8 mouse cellular contexts compared by ENCODE assay signal in the genomic region with DNA sequence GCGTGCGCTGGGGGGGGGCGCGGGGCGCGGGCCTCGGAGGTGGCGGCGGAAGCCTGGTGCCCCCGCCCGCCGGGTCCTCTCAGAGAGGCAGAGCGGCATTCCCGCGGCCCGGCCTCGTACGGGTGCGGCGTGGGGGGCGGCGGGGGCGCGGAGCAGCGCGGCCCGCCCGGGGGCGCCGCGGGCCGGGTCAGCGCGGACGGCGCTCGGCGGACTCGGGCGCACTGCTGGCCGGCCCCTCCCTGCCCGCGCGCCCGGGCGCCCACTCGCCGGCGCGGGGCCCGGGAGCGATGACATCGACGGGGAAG. TPM values are rescaled to one million over a fixed set of nuclear protein-coding genes. Genes with fewer than 3 reads are reported as not detected.
DNase-seq lines count a peak whose midpoint lies in the region; ATAC-seq and TF ChIP-seq lines count a peak whose summit lies in the region.

No protein-coding gene starts in this region.

- TF ChIP-seq EP300 in liver, postnatal 0 days (IDR thresholded peaks at IDR 0.05; ENCODE audit: low read depth) = no peak

- H3K27me3 ChIP-seq in heart, embryonic 15.5 days = peaks cover 95% of the 10 kb centered on the region
- H3K27me3 ChIP-seq in hindbrain, embryonic 10.5 days (ENCODE audit: insufficient read depth, poor library complexity, severe bottlenecking) = peaks cover 56% of the 10 kb centered on the region
- H3K27me3 ChIP-seq in liver, postnatal 0 days (ENCODE audit: insufficient read depth, low read length) = peaks cover 57% of the 10 kb centered on the region

- no peak overlapping the region for H3K27ac ChIP-seq in heart, embryonic 15.5 days
- H3K27ac ChIP-seq in bone marrow macrophage, adult 2 months (ENCODE audit: insufficient read depth, low read depth, low read length) = no peak overlapping the region
- peak overlapping the region; percentile 100 for H3K27ac ChIP-seq in hindbrain, embryonic 10.5 days
- no peak overlapping the region for H3K27ac ChIP-seq in liver, postnatal 0 days (ENCODE audit: low read depth)

- ATAC-seq in heart, embryonic 15.5 days (replicated peaks; ENCODE audit: insufficient number of reproducible peaks, insufficient read depth, low FRiP score, low read depth) = no peak
- peak; percentile 47 for ATAC-seq in liver, postnatal 0 days
- no peak for ATAC-seq in megakaryocyte progenitor cell, adult 5-6 weeks (replicated peaks; ENCODE audit: poor library complexity)

- 0 out of 2 replicates have a peak, but pooled peaks cover 3% of the 10 kb centered on the region for H3K9me3 ChIP-seq in heart, embryonic 15.5 days (replicated peaks)
- no peaks in the 10 kb centered on the region for H3K9me3 ChIP-seq in hindbrain, embryonic 10.5 days
- no peaks in the 10 kb centered on the region for H3K9me3 ChIP-seq in liver, postnatal 0 days (ENCODE audit: low read length)

- peak overlapping the region; percentile 51 for H3K4me3 ChIP-seq in heart, embryonic 15.5 days
- H3K4me3 ChIP-seq in bone marrow macrophage, adult 2 months (ENCODE audit: insufficient read depth, low read length) = 0 out of 2 replicates have a peak overlapping the region, but pooled peaks have one; percentile 6
- peak overlapping the region; percentile 89 for H3K4me3 ChIP-seq in hindbrain, embryonic 10.5 days
- peak overlapping the region; percentile 36 for H3K4me3 ChIP-seq in liver, postnatal 0 days (ENCODE audit: low read depth, low read length)

- no peak for DNase-seq in heart, adult 11 months
- no peak for DNase-seq in hindbrain, embryonic 10.5 days (ENCODE audit: low spot score)
- DNase-seq in liver, postnatal 0 days = no peak
- DNase-seq in spleen, adult 12 weeks (ENCODE audit: low spot score) = no peak
- no peak for DNase-seq in right cerebral cortex, adult 18-20 months

- H3K9ac ChIP-seq in heart, embryonic 15.5 days = peak overlapping the region; percentile 41
- H3K9ac ChIP-seq in liver, postnatal 0 days (replicated peaks) = no peak overlapping the region

- WGBS in heart, embryonic 15.5 days = 2% methylated on average over 24 of the region's 54 CpGs
- WGBS in hindbrain, embryonic 10.5 days = 2% methylated on average over 35 of the region's 54 CpGs
- 0% methylated on average over 12 of the region's 54 CpGs for WGBS in liver, postnatal 0 days (ENCODE audit: insufficient replicate concordance)

- H3K4me1 ChIP-seq in heart, embryonic 15.5 days (replicated peaks) = peaks cover 14% of the 10 kb centered on the region
- H3K4me1 ChIP-seq in bone marrow macrophage, adult 2 months (ENCODE audit: control insufficient read depth, insufficient read depth, low read length) = no peaks in the 10 kb centered on the region
- peaks cover 69% of the 10 kb centered on the region for H3K4me1 ChIP-seq in hindbrain, embryonic 10.5 days (replicated peaks)
- peaks cover 10% of the 10 kb centered on the region for H3K4me1 ChIP-seq in liver, postnatal 0 days (ENCODE audit: insufficient read depth)

- TF ChIP-seq CTCF in bone marrow macrophage, adult 2 months (IDR thresholded peaks at IDR 0.05; ENCODE audit: low read depth, low read length) = no peak
- TF ChIP-seq CTCF in liver, postnatal 0 days (IDR thresholded peaks at IDR 0.05; ENCODE audit: low read depth) = no peak

- H3K4me2 ChIP-seq in heart, embryonic 15.5 days = peak overlapping the region; percentile 94
- peak overlapping the region; percentile 69 for H3K4me2 ChIP-seq in liver, postnatal 0 days (ENCODE audit: low read depth, low read length)

- TF ChIP-seq POLR2A in bone marrow macrophage, adult 2 months (IDR thresholded peaks at IDR 0.05; ENCODE audit: borderline replicate concordance, low read depth, low read length) = no peak

- no peaks in the 10 kb centered on the region for H3K36me3 ChIP-seq in heart, embryonic 15.5 days
- H3K36me3 ChIP-seq in hindbrain, embryonic 10.5 days = peaks cover 22% of the 10 kb centered on the region
- H3K36me3 ChIP-seq in liver, postnatal 0 days (replicated peaks; ENCODE audit: insufficient read depth, low read length) = no peaks in the 10 kb centered on the region

RNA-seq across cellular contexts. Expression of a gene that starts 0.2 kb away (rescaled TPM):
- 0.43 and 0.56 TPM in 2 replicates for polyA plus RNA-seq in heart, embryonic 15.5 days (2015; fragmentation: Nextera tagmentation; extraction: Ambion mirVana)
- not detected in 2 replicates for polyA plus RNA-seq in bone marrow macrophage, adult 2 months (2012; ENCODE audit: insufficient read depth, insufficient read length, missing spikeins)
- 8.7 and 14.1 TPM in 2 replicates for polyA plus RNA-seq in hindbrain, embryonic 10.5 days (2016; fragmentation: Nextera tagmentation; extraction: Ambion mirVana)
- polyA plus RNA-seq in liver, postnatal 0 days (2015; fragmentation: Nextera tagmentation; extraction: Ambion mirVana) = 0.06 and 0.13 TPM in 2 replicates
- total RNA-seq in megakaryocyte progenitor cell, adult 5-6 weeks (2015) = not detected in 2 replicates
- 0.12 TPM in 1 of 2 replicates, not detected in the other for total RNA-seq in megakaryocyte progenitor cell, adult 5-6 weeks (2017)

RNA-seq across cellular contexts. Expression of a gene that starts 31.4 kb away (rescaled TPM):
- 32.3 and 43.3 TPM in 2 replicates for polyA plus RNA-seq in heart, embryonic 15.5 days (2015; fragmentation: Nextera tagmentation; extraction: Ambion mirVana)
- polyA plus RNA-seq in bone marrow macrophage, adult 2 months (2012; ENCODE audit: insufficient read depth, insufficient read length, missing spikeins) = 37.2 and 39.1 TPM in 2 replicates
- 60.3 and 69.0 TPM in 2 replicates for polyA plus RNA-seq in hindbrain, embryonic 10.5 days (2016; fragmentation: Nextera tagmentation; extraction: Ambion mirVana)
- 15.5 and 18.7 TPM in 2 replicates for polyA plus RNA-seq in liver, postnatal 0 days (2015; fragmentation: Nextera tagmentation; extraction: Ambion mirVana)
- 26.9 and 27.8 TPM in 2 replicates for total RNA-seq in megakaryocyte progenitor cell, adult 5-6 weeks (2015)
- 26.6 and 30.6 TPM in 2 replicates for total RNA-seq in megakaryocyte progenitor cell, adult 5-6 weeks (2017)

Comparison
In these comparisons a context has a peak if more than half of its experiments do, and no peak if none do; other contexts are left out.
1. H3K4me3 ChIP-seq: peak in every context shown above with its lines; median percentile 89 in hindbrain, embryonic 10.5 days; 51 in heart, embryonic 15.5 days; 36 in liver, postnatal 0 days; 6 in bone marrow macrophage, adult 2 months.